Mouse (Mus musculus): ENCODE data around the gene Csrp3.

Csrp3 gene

DNA sequence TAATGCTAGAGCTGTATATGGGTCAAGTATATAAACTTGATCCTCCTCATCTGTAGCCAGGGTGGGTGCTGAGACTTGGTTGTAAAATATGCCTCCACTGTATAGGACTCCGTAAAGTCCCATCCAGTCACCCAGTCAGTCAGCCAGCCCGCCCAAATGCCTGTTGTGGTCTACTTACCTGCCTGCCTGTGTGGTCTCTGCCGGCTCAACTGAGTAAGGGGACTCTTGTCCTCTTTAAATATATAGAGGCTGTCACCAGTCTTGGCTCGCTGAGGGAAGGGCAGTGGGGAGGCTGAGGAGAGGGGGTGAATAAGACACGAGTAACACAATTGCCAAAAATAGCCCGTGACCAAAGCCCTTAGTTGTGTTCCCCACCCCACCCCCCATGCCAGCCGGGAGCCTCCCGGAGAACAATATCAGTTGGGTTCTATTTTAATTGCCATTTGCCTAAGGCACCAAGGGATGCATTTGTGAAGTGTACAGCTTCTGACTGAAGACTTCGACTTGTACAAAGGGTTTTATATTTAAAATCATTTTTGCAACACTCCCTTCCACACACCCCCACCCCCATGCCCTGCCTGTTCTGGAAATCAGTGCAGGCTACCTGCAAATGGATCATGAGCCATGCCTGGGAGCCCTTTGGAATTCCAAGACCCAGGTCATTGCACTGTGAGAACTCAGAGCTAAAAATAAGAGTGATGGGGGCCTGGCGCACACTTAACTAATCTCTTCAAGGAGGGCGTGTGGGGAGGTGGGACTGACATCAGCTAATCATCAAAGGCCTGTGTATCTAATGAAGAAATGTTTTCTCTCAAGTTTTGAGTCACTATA is at the start of gene Csrp3:
Gene Csrp3, minus strand, starts transcription at position 214 of the 831 bp plus-strand sequence.
- DNase-seq (ENCODE audit: extremely low read depth, low read depth, low spot score): no peak

DNA sequence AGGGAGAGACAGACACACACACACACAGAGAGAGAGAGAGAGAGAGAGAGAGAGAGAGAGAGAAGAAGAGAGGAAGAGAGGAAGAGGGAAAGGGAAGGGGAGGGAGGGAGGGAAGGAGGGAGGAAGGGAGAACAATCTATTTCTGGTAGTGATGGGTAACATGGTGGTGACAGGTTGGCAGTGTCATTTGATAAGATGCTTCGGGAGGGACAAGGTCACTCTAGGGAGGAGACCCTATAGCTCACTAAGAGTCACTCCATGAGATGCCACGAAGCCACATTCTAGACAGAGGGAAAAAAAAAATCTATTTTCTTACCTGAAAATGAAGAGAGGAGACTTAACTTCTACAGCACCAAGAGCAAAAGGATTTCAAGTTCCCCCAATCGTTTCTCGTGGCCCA is 48.2 kb upstream of the Csrp3 start:
- DNase-seq (ENCODE audit: extremely low read depth, low read depth, low spot score): no peak

- DNase-seq (ENCODE audit: extremely low read depth, low read depth, low spot score): no peak
These were observed 47.6 kb upstream of the Csrp3 start for GRCm38 (mm10) chr7:48895475-48895874.

- no peak for DNase-seq (ENCODE audit: extremely low read depth, low read depth, low spot score)
These were observed 46.9 kb upstream of the Csrp3 start for GRCm38 (mm10) chr7:48894763-48895162.

- DNase-seq (ENCODE audit: extremely low read depth, low read depth, low spot score): no peak
These were observed 46.3 kb upstream of the Csrp3 start for GRCm38 (mm10) chr7:48894152-48894551.

GRCm38 (mm10) chr7:48893093-48893492 is 45.3 kb upstream of the Csrp3 start:
- no peak for DNase-seq (ENCODE audit: extremely low read depth, low read depth, low spot score)

DNA sequence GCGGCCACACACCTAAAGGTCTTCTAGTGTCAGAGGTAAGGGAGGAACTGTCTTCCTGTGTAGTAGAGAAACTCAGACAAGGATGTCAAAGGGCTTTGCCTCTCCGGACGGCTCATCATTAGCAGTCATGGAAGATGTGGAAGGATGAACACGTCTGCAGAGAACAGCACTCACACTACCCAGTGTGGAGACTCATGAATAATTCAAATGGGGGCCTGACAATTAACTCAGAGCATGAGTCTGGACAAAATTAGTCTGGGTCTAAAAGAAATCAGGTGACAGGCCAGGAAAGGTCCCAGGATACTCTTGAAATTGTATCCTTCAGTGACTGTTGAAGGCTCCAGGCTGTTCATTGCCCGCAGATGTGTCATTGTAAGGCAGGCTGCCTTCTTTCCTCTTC is 43.2 kb upstream of the Csrp3 start:
- DNase-seq (ENCODE audit: extremely low read depth, low read depth, low spot score): no peak

- no peak for DNase-seq (ENCODE audit: extremely low read depth, low read depth, low spot score)
These were observed 40.9 kb upstream of the Csrp3 start for GRCm38 (mm10) chr7:48888751-48889150.

DNA sequence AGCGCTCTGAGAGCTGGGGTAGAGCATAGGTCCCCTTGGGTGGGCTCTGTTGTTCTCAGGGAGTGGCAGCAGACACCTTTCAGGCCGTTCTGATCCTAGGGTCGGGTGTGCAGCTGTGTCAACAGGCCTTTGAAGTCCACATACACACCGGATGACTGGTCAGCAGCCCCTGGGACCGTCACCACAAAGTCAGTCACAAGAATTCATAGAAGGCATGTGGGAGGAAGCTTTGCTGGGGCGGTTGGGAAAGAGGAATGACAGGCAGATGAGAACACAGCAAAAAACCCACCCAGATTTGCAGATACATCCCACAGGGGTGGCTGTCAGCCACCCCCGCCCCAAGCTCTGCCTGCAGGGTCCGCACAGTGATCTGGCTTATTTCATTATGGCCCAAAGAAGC is 40.1 kb upstream of the Csrp3 start:
- no peak for DNase-seq (ENCODE audit: extremely low read depth, low read depth, low spot score)

DNA sequence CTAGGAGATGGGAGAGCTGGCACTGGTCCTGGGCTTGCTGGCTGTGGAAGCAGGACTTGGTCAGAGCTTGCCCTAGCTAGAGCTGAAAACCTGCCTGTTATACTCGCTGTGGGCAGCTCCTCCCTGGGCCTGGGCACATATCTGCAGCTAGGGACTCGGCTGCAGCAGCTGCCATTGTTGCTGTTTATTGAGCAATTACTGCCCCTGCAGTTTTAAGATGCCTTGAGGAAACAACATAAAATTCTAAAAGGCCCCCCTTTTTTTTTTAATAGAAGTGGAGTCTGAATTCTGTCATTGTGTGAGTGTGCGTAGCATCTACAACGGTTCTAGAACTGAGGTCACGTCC is 36.4 kb upstream of the Csrp3 start:
- no peak for DNase-seq (ENCODE audit: extremely low read depth, low read depth, low spot score)

DNA sequence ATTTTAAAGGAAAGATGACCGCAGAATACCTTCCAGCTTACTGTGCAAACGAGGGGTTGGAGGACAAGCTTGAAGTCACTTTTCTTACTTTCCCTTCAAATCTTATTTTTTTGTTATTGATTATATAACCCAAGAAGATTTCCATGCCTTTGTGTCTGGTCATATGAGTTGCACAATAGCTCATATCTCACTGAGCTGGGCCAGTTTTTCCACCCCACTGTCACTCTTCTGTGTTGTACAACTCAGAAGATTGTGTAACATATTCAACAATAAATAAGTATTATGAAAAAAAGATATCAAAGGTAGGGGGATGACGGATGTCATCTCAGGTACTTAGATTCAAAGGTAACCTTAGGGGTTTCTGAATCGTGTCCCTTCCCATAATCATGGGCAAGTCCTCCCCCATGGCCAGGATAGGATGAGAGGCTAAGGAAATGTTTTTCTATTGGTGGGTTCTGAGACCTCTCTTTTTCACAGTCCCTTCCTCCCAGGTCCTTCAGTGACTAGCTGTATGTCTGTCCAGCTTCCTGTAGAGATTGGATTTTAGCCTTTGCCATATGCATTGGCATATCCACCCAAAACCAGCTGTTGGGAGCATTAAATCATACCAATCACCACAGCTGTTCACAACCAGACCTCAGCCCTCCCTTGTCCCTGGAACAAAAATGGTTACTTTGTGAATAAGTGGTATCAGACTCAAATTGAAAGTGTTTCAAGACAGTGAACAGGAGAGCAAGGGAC is 35.9 kb upstream of the Csrp3 start:
- no peak for DNase-seq (ENCODE audit: extremely low read depth, low read depth, low spot score)

GRCm38 (mm10) chr7:48881971-48882609 is 34.3 kb upstream of the Csrp3 start:
- no peak for DNase-seq (ENCODE audit: extremely low read depth, low read depth, low spot score)

- no peak for DNase-seq (ENCODE audit: extremely low read depth, low read depth, low spot score)
These were observed 33.7 kb upstream of the Csrp3 start, which contains the start of gene E2f8 for GRCm38 (mm10) chr7:48881486-48881885. Gene E2f8 (minus strand): TSS chr7:48881596.

- DNase-seq (ENCODE audit: extremely low read depth, low read depth, low spot score): peak; percentile 55
These were observed 33.0 kb upstream of the Csrp3 start for GRCm38 (mm10) chr7:48880591-48881481.

DNA sequence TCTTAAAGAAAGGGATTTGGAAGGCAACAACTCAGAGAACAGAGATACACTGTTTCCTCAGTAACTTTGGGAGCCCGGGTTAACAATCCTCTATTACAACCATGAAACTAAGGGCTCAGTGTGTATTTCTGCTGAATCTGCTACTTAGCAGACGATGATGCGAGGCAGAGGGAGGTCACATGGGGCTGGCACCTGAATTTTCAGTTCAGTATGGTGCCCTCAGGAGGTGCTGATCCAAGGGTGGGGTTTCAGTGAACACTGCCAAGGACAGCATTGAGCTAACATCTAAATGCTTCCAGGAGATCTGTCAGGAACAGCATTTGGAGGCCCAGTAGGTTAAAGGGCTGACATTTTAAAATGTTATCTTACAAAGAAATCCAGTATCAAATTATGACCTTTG is 31.7 kb upstream of the Csrp3 start:
- no peak for DNase-seq (ENCODE audit: extremely low read depth, low read depth, low spot score)

DNA sequence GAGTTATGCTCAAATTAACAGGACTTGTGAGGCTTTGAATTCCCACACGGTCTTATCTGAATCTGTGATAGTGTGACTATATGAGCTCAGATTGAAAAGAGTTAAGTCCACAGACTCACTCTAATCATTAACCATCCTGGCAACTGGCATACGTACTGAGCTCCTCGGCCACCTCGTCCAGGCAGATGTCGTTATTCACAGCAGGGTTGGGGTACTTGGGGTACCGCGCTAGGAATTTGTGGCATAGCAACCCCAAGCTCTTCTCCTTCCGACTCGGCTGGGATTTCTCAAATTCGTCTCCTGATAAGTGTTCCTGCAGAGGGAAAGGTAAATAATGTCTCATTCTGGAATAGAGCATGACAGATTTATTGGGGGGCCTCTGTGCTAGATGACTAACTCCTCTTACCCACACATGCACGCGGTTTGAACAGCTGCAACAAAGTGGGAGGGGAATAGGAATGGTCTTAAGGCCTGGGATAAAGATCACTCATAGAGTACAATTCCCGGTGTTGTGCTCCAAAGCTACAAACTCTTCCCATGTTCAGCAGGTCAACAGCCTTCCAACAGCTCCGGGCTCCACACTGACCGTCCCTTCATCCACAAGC is 30.1 kb upstream of the Csrp3 start:
- no peak for DNase-seq (ENCODE audit: extremely low read depth, low read depth, low spot score)

DNA sequence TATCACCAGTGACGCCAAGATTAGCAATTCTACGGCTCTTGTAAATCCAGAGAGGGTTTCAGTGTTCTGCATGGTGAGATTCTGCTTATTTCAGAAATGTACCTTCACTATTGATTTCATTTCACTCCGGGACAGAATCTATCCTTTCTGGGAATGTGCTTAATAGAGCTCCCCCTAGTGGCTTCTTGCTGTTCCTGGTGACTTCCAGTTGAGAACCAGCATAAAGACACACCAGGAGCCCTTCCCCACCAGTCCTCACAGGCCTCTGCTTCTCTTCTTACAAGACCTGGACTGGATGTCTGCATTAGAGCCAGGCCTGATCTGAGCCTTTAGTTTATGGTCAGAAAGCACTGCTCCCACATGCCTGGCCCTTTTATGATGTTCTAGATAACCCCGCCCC is 28.7 kb upstream of the Csrp3 start:
- no peak for DNase-seq (ENCODE audit: extremely low read depth, low read depth, low spot score)

DNA sequence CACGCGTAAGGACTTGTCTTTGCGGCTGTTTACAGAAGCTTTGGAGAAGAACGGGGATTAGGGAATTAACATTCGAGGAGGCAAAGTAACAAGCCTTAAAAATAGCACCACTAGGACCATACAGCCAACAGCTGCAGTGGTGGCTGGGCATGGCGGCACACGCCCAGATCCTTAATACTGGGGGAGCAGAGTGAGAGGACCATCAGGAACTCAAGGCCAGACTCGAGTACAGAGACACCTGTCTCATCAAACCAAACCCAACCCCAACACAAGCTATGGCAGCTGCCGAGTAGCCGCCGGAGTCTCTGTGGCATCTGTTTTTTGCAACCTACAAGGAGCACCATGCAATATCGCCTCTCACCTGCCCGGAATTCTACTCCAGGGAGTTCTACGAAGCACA is 27.3 kb upstream of the Csrp3 start:
- peak; percentile 30 for DNase-seq (ENCODE audit: extremely low read depth, low read depth, low spot score)

DNA sequence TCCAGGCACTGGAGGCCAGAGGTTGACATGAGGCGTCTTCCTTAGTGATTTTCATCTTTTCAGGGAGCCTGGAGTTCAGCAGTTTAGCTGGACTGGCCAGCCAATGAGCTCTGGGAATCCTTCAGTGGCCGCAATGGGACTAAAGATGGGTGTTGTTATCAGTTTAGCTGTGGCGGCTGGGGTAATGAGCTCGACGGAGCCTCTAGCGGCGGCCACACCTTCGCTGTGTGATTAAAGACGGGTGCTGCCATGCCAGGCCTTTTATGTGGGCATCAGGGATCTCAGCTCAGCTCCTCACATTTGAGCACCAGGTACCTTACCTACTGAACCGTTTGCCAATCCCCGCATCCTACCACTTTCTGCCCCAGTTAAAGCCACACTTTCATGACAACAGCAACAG is 23.5 kb upstream of the Csrp3 start:
- DNase-seq (ENCODE audit: extremely low read depth, low read depth, low spot score): no peak

DNA sequence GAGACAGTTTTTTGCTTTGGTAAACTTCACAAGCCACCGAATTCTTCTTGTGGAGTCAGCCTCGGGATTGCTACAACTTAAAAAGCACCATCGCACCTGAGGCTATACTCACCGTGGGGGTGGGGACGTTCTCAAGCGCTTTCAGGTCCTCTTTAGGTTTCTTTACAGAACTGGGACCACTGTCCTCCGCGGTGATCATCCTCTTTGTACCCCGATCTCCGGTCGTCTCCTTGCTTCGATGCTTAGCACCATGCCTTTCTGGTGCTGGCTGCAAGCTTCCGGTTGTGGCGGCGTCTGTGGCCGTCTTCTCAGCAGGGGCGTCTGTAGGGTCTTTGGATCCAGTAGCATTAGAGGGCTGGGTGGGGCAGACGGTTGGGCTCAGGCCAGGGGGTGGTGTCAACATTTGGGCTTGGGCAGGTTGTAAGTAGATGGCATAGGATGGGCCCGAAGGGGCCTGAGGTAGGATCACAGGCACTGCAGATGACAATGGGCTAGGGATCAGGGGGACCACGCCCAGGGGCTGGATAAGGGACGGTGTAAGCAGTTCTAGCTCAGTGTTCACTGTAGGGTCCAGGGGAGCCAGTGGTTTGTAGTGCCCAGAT is 22.8 kb upstream of the Csrp3 start:
- DNase-seq (ENCODE audit: extremely low read depth, low read depth, low spot score): no peak
